Mouse (Mus musculus): ENCODE data around the gene Ifnk. TPM values are rescaled to one million over a fixed set of nuclear protein-coding genes. Genes with fewer than 3 reads are reported as not detected.

The Ifnk gene
- 0.27 and 0.30 TPM in 2 replicates for polyA plus RNA-seq (2015; fragmentation: Nextera tagmentation; extraction: Ambion mirVana)

GRCm38 (mm10) chr4:35151756-35152155 lies at the start of gene Ifnk:
Ifnk (plus strand) TSS chr4:35152056.
- Histone ChIP-seq H3K9me3 (ENCODE audit: low read length) (no peaks in the 10 kb centered on the region), H3K27me3 (ENCODE audit: insufficient read depth, low read length) (0 out of 2 replicates have a peak, but pooled peaks cover 4% of the 10 kb centered on the region), H3K4me2 (replicated peaks; ENCODE audit: low read depth, low read length) (no peak within 1 kb of the TSS), H3K9ac (replicated peaks; ENCODE audit: low read length) (no peak within 1 kb of the TSS), H3K4me3 (ENCODE audit: low read length) (no peak within 1 kb of the TSS), H3K36me3 (ENCODE audit: insufficient read depth, low read length) (no peaks in the 10 kb centered on the region), H3K4me1 (ENCODE audit: insufficient read depth, low read length) (peaks cover 10% of the 10 kb centered on the region), H3K27ac (ENCODE audit: low read length) (no peak within 1 kb of the TSS)
- 80% methylated on average over 4 of the region's 4 CpGs for WGBS
- no peak for ATAC-seq (ENCODE audit: low FRiP score, low TSS enrichment)

GRCm38 (mm10) chr4:35105115-35105773 lies 46.6 kb upstream of the Ifnk start:
- ATAC-seq (ENCODE audit: low FRiP score, low TSS enrichment) = no peak
- Histone ChIP-seq H3K9me3 (ENCODE audit: low read length) (no peaks in the 10 kb centered on the region), H3K4me2 (replicated peaks; ENCODE audit: low read depth, low read length) (no peak overlapping the region), H3K4me1 (ENCODE audit: insufficient read depth, low read length) (peaks cover 7% of the 10 kb centered on the region; the same call in 1 of the 2 replicates), H3K9ac (replicated peaks; ENCODE audit: low read length) (no peak overlapping the region), H3K36me3 (ENCODE audit: insufficient read depth, low read length) (no peaks in the 10 kb centered on the region), H3K4me3 (ENCODE audit: low read length) (no peak overlapping the region), H3K27me3 (ENCODE audit: insufficient read depth, low read length) (no peaks in the 10 kb centered on the region), H3K27ac (ENCODE audit: low read length) (no peak overlapping the region)
- 81% methylated on average over 14 of the region's 14 CpGs for WGBS

- H3K27ac ChIP-seq (ENCODE audit: low read length) = no peak overlapping the region
- H3K4me2 ChIP-seq (replicated peaks; ENCODE audit: low read depth, low read length) = no peak overlapping the region
- no peak overlapping the region for H3K9ac ChIP-seq (replicated peaks; ENCODE audit: low read length)
- peaks cover 18% of the 10 kb centered on the region; the same call in 1 of the 2 replicates for H3K4me1 ChIP-seq (ENCODE audit: insufficient read depth, low read length)
- peak; percentile 51; the same call in 1 of the 2 replicates for ATAC-seq (ENCODE audit: low FRiP score, low TSS enrichment)
- WGBS = 74% methylated on average over 4 of the region's 4 CpGs
- H3K4me3 ChIP-seq (ENCODE audit: low read length) = no peak overlapping the region
- no peaks in the 10 kb centered on the region for H3K9me3 ChIP-seq (ENCODE audit: low read length)
- no peaks in the 10 kb centered on the region for H3K36me3 ChIP-seq (ENCODE audit: insufficient read depth, low read length)
- H3K27me3 ChIP-seq (ENCODE audit: insufficient read depth, low read length) = no peaks in the 10 kb centered on the region
Observed at GRCm38 (mm10) chr4:35112452-35112851, 39.4 kb upstream of the Ifnk start.

- H3K4me1 ChIP-seq (ENCODE audit: insufficient read depth, low read length) = peaks cover 18% of the 10 kb centered on the region; the same call in 1 of the 2 replicates
- no peak overlapping the region for H3K9ac ChIP-seq (replicated peaks; ENCODE audit: low read length)
- WGBS = 60% methylated on average over 13 of the region's 13 CpGs
- H3K27ac ChIP-seq (ENCODE audit: low read length) = no peak overlapping the region
- H3K27me3 ChIP-seq (ENCODE audit: insufficient read depth, low read length) = no peaks in the 10 kb centered on the region
- no peaks in the 10 kb centered on the region for H3K36me3 ChIP-seq (ENCODE audit: insufficient read depth, low read length)
- ATAC-seq (ENCODE audit: low FRiP score, low TSS enrichment) = peak; percentile 24; the same call in 1 of the 2 replicates
- H3K4me2 ChIP-seq (replicated peaks; ENCODE audit: low read depth, low read length) = no peak overlapping the region
- H3K4me3 ChIP-seq (ENCODE audit: low read length) = no peak overlapping the region
- H3K9me3 ChIP-seq (ENCODE audit: low read length) = no peaks in the 10 kb centered on the region
Observed at GRCm38 (mm10) chr4:35113516-35114248, 38.2 kb upstream of the Ifnk start.

- no peaks in the 10 kb centered on the region for H3K9me3 ChIP-seq (ENCODE audit: low read length)
- H3K36me3 ChIP-seq (ENCODE audit: insufficient read depth, low read length) = no peaks in the 10 kb centered on the region
- no peak overlapping the region for H3K4me2 ChIP-seq (replicated peaks; ENCODE audit: low read depth, low read length)
- H3K4me3 ChIP-seq (ENCODE audit: low read length) = no peak overlapping the region
- 80% methylated on average over 2 of the region's 2 CpGs for WGBS
- H3K4me1 ChIP-seq (ENCODE audit: insufficient read depth, low read length) = peaks cover 18% of the 10 kb centered on the region; the same call in 1 of the 2 replicates
- no peak for ATAC-seq (ENCODE audit: low FRiP score, low TSS enrichment)
- no peak overlapping the region for H3K9ac ChIP-seq (replicated peaks; ENCODE audit: low read length)
- no peaks in the 10 kb centered on the region for H3K27me3 ChIP-seq (ENCODE audit: insufficient read depth, low read length)
- no peak overlapping the region for H3K27ac ChIP-seq (ENCODE audit: low read length)
Observed at GRCm38 (mm10) chr4:35114950-35115349, 36.9 kb upstream of the Ifnk start.

- ATAC-seq (ENCODE audit: low FRiP score, low TSS enrichment) = no peak
- Histone ChIP-seq H3K27me3 (ENCODE audit: insufficient read depth, low read length) (no peaks in the 10 kb centered on the region), H3K4me1 (ENCODE audit: insufficient read depth, low read length) (peaks cover 21% of the 10 kb centered on the region), H3K9me3 (ENCODE audit: low read length) (no peaks in the 10 kb centered on the region), H3K36me3 (ENCODE audit: insufficient read depth, low read length) (no peaks in the 10 kb centered on the region), H3K9ac (replicated peaks; ENCODE audit: low read length) (no peak overlapping the region), H3K27ac (ENCODE audit: low read length) (no peak overlapping the region), H3K4me3 (ENCODE audit: low read length) (no peak overlapping the region), H3K4me2 (replicated peaks; ENCODE audit: low read depth, low read length) (no peak overlapping the region)
- 68% methylated on average over 6 of the region's 6 CpGs for WGBS
Observed at GRCm38 (mm10) chr4:35115933-35116332, 35.9 kb upstream of the Ifnk start.

- Histone ChIP-seq H3K9me3 (ENCODE audit: low read length) (no peaks in the 10 kb centered on the region), H3K4me1 (ENCODE audit: insufficient read depth, low read length) (peaks cover 32% of the 10 kb centered on the region), H3K4me3 (ENCODE audit: low read length) (no peak overlapping the region), H3K27ac (ENCODE audit: low read length) (no peak overlapping the region), H3K9ac (replicated peaks; ENCODE audit: low read length) (no peak overlapping the region), H3K27me3 (ENCODE audit: insufficient read depth, low read length) (no peaks in the 10 kb centered on the region), H3K4me2 (replicated peaks; ENCODE audit: low read depth, low read length) (no peak overlapping the region), H3K36me3 (ENCODE audit: insufficient read depth, low read length) (no peaks in the 10 kb centered on the region)
- ATAC-seq (ENCODE audit: low FRiP score, low TSS enrichment) = no peak
- WGBS = 88% methylated on average over 3 of the region's 3 CpGs
Observed at GRCm38 (mm10) chr4:35117144-35117543, 34.7 kb upstream of the Ifnk start.

GRCm38 (mm10) chr4:35118851-35119250 lies 33.0 kb upstream of the Ifnk start:
- H3K9ac ChIP-seq (replicated peaks; ENCODE audit: low read length) = no peak overlapping the region
- H3K4me1 ChIP-seq (ENCODE audit: insufficient read depth, low read length) = peaks cover 37% of the 10 kb centered on the region
- no peak overlapping the region for H3K4me3 ChIP-seq (ENCODE audit: low read length)
- H3K27me3 ChIP-seq (ENCODE audit: insufficient read depth, low read length) = no peaks in the 10 kb centered on the region
- no peak overlapping the region for H3K4me2 ChIP-seq (replicated peaks; ENCODE audit: low read depth, low read length)
- 78% methylated on average over 2 of the region's 2 CpGs for WGBS
- ATAC-seq (ENCODE audit: low FRiP score, low TSS enrichment) = no peak
- H3K27ac ChIP-seq (ENCODE audit: low read length) = no peak overlapping the region
- no peaks in the 10 kb centered on the region for H3K36me3 ChIP-seq (ENCODE audit: insufficient read depth, low read length)
- no peaks in the 10 kb centered on the region for H3K9me3 ChIP-seq (ENCODE audit: low read length)

- Histone ChIP-seq H3K27ac (ENCODE audit: low read length) (no peak overlapping the region), H3K4me3 (ENCODE audit: low read length) (no peak overlapping the region), H3K36me3 (ENCODE audit: insufficient read depth, low read length) (no peaks in the 10 kb centered on the region), H3K9ac (replicated peaks; ENCODE audit: low read length) (no peak overlapping the region), H3K4me2 (replicated peaks; ENCODE audit: low read depth, low read length) (no peak overlapping the region), H3K9me3 (ENCODE audit: low read length) (no peaks in the 10 kb centered on the region), H3K4me1 (ENCODE audit: insufficient read depth, low read length) (peaks cover 37% of the 10 kb centered on the region), H3K27me3 (ENCODE audit: insufficient read depth, low read length) (no peaks in the 10 kb centered on the region)
- ATAC-seq (ENCODE audit: low FRiP score, low TSS enrichment) = no peak
- 65% methylated on average over 4 of the region's 4 CpGs for WGBS
Observed at GRCm38 (mm10) chr4:35120159-35120558, 31.7 kb upstream of the Ifnk start.

GRCm38 (mm10) chr4:35120575-35120974 lies 31.3 kb upstream of the Ifnk start:
- ATAC-seq (ENCODE audit: low FRiP score, low TSS enrichment) = no peak
- 80% methylated on average over 8 of the region's 8 CpGs for WGBS

More at GRCm38 (mm10) chr4:35120575-35120974, 31.3 kb upstream of the Ifnk start:
- H3K9me3 ChIP-seq (ENCODE audit: low read length) = no peaks in the 10 kb centered on the region
- no peaks in the 10 kb centered on the region for H3K27me3 ChIP-seq (ENCODE audit: insufficient read depth, low read length)
- H3K27ac ChIP-seq (ENCODE audit: low read length) = no peak overlapping the region
- no peak overlapping the region for H3K4me2 ChIP-seq (replicated peaks; ENCODE audit: low read depth, low read length)
- H3K4me3 ChIP-seq (ENCODE audit: low read length) = no peak overlapping the region
- no peak overlapping the region for H3K9ac ChIP-seq (replicated peaks; ENCODE audit: low read length)
- peaks cover 41% of the 10 kb centered on the region for H3K4me1 ChIP-seq (ENCODE audit: insufficient read depth, low read length)
- H3K36me3 ChIP-seq (ENCODE audit: insufficient read depth, low read length) = no peaks in the 10 kb centered on the region

All from kidney, embryonic 16.5 days (tissue).